Mouse (Mus musculus) urinary bladder, postnatal 4 days (tissue): ENCODE measurements around the gene Dennd4a.
A peak's percentile ranks its signal among the peaks of the same experiment; 100 is the strongest.

Source experiments
- DNase-seq, 2 experiments: peaks; one replicate each; pipeline ENCODE4 v3.0.0; 2021 to 2022; ENCODE audit warnings: low spot score in 2 of 2

Gene Dennd4a

GRCm38 (mm10) chr9:64913973-64914372, 102.8 kb downstream of the Dennd4a start:
- no peak for DNase-seq

DNA sequence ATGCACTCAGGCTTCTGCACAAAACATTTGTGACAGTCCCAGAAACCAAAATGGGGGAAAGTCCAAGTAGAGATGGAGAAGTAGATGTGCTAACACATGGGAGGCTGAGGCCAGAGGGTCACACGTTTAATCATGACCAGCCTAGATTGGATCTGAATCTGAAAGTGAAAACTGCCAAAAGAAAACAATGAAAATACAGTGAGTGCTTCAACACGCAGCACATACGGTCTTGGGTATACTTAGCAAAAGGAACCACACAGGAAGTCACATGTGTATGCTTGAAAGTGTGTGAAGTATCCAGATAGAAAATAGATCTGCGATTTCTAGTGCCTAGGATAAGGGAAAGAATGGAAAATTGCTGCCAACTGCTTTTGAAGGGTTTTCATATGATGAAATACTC, 103.5 kb downstream of the Dennd4a start:
- no peak for DNase-seq

DNA sequence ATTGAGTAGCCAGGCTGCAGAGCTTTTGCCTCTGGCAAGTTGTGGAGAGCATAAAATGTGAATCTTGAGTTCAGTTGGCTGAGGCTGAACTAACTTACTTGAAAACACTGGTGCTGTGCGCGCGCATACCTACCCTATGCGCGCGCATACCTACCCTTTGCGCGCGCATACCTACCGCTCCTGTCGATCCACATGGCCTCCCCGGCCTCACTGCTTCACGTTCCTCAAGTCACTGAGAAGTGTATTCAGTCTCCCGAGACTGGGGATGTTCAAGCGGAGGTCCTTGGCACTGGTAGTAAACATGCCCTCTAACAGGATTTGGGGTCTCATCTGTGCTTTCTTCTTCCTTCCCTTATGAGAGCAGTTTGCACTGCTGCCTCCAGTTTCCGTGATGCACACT, 107.4 kb downstream of the Dennd4a start:
- no peak for DNase-seq

- DNase-seq, result no peak
Observed at GRCm38 (mm10) chr9:64925771-64926170, 114.6 kb downstream of the Dennd4a start.

DNA sequence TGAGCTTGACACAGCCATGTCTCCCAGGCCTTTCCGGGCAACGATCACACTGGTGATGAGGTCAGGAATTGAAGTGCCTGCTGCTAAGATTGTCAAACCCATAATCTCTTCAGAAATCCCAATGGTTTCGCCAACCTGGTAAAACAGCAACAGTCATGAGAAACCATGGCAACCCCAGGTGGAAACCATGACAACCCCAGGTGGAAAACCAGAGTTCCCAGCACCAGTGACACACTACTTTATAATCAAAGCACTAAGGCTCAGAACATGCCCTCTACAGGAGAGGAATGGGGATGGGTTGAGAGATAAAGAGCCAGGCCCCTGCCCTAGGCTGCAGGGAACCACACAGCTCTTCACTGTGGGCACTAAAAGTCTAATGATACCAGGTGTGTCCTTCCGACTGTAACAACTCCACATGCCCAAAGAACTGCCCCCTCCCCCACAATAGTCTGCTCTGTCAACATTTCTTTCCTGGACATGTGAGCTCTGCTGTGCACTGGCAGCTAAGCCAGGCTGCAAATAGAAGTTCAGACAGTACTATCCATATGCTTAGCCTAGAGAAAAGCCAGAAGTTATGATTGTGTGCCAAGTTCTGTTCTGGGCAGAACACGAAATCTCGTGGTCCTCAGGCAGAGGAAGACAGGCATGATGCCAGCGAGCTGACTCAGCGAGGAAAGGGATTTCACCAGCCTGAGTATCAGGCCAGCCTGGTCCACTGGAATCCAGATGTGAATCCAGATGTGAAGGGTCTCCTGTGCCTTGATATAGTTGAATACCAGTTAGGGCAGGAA, 115.3 kb downstream of the Dennd4a start:
- DNase-seq, result peak in 1 of 2 experiments; percentile 24

- DNase-seq, result no peak
Observed at GRCm38 (mm10) chr9:64930256-64930655, 119.1 kb downstream of the Dennd4a start.

- no peak for DNase-seq
Observed at GRCm38 (mm10) chr9:64931751-64932610, 120.8 kb downstream of the Dennd4a start.

DNA sequence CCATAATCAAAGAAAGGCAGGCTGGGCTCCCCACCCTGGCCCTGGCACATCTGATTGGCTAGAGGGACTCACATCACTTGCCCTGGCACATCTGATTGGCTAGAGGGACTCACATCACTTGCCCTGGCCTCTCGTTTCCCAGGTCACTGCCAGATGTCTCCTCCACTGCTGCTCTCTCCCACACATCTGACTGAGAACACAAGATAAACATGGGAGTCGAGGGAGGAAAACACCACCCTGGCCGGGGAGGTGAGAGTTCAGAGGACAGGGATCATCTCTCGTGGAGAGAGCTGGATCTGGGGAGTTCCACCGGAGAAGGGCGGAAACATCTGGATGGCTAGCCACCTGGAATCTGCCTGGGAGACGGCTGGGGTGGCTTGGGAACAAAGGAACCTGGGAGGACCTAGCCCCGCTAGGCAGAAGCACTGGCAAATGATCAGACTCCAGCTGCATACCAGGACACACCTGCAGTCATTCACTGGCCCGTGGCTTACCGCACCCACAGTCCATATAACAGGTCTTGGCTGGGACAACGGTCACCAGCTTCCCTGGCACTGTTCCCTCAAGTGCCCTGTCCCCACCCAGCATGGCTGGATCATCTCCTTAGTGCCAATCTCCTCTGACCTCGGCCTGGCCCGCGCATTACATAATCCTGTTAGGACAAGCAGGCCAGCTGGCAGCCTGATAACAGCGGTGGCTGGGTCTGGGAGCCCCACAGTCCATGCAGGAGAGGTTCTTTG, 123.0 kb downstream of the Dennd4a start:
- DNase-seq, result peak in 1 of 2 experiments; percentile 28

DNA sequence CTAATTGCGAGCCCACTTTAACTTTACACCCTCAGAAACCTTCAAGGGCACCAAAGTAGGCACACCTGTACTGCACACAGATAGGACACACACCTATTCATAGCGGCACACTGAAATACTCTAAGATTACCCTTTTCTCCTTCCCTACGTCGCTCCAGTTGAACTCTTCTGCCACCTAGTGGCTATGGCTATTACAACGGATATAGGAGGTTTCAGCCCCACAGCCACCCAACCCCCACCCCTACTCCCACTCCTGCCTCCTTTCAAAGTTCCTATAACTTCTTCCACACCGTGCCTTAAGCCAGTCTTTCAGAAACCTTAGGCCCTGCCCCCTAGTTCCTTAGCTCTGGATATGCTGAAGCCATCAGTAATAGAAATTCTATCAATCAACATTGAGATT, 125.4 kb downstream of the Dennd4a start:
- no peak for DNase-seq

DNA sequence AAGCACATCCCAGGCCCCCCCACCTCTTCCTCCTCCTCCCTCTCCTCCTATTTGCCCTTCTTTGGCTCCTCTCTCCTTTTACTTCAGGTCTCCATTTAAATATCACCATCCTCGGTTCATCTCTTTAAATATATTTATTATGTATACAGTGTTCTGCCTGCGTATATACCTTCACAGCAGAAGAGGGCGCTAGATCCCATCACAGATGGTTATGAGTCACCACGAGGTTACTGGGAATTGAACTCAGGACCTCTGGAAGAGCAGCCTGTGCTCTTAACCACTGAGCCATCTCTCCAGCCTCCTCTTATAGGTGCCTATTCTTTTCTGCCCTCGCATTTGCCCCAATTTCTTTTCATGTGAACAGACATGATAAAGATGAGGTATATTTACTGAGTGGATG, 126.4 kb downstream of the Dennd4a start:
- no peak for DNase-seq

GRCm38 (mm10) chr9:64938535-64938934, 127.4 kb downstream of the Dennd4a start:
- no peak for DNase-seq

DNA sequence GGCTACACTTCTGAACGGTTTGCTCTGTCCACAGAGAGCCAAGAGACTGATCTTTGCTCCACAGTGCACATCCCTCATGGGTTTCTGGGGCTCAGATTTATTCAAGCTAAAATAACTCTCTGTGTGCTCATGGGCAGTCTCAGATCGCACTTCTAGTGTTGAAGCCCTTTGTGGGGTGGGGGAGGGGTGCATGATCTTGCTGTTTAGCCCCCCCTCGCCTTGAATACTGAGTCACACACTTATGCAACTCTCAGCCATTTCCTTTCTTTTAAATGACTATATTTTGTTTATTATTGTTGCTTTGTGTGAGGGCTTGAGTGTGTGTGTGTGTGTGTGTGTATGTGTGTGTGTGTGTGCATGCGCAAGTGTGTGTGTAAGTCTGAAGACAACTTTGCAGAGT, 128.1 kb downstream of the Dennd4a start:
- no peak for DNase-seq

GRCm38 (mm10) chr9:64939790-64940189, 128.7 kb downstream of the Dennd4a start:
- no peak for DNase-seq

DNA sequence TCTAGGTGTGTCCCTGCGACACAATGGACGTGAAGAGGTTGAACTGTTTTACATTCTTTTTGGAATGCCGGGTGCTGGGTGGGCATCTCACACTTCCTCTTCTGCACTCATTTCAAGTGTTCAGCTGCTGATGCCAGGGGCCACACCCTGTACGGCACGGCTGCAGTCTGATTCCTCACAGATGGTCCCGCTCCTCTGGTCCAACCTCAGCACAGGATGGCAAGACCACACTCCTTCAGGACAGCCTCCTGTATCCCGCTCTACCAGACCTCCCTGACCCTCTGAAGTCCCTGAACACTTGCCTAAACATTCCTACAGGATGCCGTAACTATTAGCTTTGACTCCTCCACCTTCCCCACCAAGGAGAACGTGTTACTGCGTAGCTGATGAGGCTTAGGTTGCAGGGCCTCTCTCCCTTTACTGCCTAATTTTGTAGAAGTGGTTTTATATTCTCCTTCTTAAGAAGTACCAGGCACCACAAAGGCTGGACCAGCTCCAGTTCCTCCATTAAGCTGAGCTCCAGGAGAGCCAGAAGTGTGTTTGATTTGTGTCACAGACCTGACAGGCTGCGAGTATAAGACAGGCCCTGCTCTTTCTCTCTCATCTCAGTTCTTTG, 129.7 kb downstream of the Dennd4a start:
- no peak for DNase-seq

DNA sequence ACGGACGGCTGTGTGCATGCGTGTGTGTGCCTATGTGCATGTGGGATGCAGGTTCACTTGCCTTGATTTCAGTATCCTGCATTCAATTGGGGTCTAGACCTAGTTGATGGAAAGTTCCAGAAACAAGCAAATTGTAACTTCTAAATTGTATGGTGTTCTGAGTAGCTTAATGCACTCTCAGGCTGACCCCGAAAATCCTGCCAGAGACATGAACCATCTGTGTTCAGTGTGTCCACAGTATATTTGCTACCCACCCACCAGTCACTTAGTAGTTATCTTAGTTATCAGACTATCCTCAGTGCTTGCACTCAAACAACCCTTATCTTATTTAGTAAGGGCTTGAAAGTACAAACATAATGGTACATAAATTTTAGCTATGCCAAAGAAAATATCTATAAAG, 130.5 kb downstream of the Dennd4a start:
- no peak for DNase-seq

DNA sequence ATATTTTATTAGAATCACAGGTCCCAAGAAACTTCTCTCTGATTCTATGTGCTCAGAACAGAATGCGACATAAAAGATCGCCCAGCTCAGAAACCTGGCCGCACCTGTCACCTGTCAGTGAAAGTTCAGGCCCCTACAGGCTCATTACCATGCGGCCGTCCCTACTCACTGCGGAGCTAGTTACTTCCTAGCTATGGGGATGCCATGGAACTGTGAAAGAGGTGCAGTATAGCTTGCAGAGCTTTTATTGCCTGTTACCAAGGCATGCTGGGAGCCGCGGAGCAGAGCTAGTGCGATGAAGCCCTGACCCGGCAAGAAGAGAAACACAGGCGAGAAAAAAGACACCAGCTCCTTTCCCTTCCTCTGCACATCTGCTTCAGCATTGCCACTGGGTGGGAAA, 132.9 kb downstream of the Dennd4a start:
- DNase-seq, result no peak

DNA sequence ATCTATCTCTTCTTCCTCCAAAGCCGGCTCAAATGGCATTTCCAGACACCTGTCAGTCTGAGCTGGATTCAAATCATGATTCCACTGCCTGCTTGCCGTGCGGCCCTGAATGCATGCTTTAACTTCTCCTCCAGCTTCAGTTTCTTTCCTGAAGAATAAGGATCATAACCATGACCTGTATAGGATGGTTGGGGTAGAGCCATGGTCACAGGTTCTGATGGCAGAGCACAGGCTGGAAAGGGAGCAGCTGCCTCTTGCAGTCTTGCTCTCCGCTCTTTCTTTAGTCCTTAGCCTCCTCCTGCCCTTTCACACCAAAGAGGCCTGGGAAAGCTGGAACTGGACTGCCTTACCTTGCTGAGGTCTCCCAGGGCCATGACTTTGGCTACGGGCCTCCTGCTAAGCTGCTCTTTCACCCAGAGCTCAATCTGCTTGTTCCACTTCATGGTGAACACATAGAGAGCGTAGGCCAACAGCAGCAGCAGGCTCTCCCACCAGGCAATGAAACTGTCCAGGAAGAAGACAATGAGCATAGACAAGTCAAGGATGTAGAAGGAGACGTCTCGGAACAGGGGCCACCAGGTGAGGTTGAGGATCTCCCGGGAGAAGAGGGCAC, 136.4 kb downstream of the Dennd4a start:
- DNase-seq, result no peak

DNA sequence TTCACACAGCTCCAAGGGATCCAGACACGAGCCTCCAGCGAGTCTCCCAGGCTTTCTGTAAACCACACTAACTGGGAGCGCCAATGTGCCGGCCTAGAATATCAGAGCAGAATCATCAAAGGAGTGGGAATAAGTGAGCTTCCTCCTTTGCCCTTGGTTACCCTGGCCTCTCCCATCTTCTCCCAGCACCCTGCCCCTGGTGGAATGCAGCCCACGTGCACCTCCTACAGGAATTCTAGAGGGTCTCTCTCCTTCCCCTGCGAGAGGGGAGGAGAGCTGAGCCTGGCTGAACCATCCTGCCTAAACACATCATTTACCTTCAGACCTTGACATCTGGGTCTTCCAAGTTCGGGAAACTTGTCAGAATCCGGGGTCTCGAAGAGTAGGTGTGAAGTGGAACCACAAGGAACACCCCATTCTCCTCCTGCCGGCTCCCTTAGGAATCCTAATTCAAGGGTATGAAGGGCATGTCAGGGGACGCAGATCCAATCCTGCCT, 140.1 kb downstream of the Dennd4a start, which contains the start of gene Slc24a1:
Slc24a1 (minus strand) TSS at position 447 of the 497 bp plus-strand sequence.
- DNase-seq, result no peak

GRCm38 (mm10) chr9:64952055-64952454, 140.9 kb downstream of the Dennd4a start:
- no peak for DNase-seq

GRCm38 (mm10) chr9:64953190-64953589, 142.1 kb downstream of the Dennd4a start:
- DNase-seq, result no peak

- DNase-seq, result no peak
Observed at GRCm38 (mm10) chr9:64956337-64956736, 145.2 kb downstream of the Dennd4a start.
